Mouse (Mus musculus): Measurements from ENCODE around the gene Serpina3k. TPM values are rescaled to one million over a fixed set of nuclear protein-coding genes. Genes with fewer than 3 reads are reported as not detected.
"Not testable (repeated sequence)": the region's sequence is repeated elsewhere in the genome, so short reads cannot be mapped to it uniquely, and the experiment has no call there.

Gene Serpina3k
- polyA plus RNA-seq (2016; fragmentation: Nextera tagmentation; extraction: Ambion mirVana) = not detected in 2 replicates

GRCm38 (mm10) chr12:104338226-104338625 is at the start of gene Serpina3k, which contains the start of gene Serpina3m:
Gene Serpina3k (plus strand): TSS chr12:104338486.
Gene Serpina3m (plus strand): TSS chr12:104338486.
- H3K4me3 ChIP-seq; H3K9ac ChIP-seq; H3K9me3 ChIP-seq; H3K27ac ChIP-seq; H3K36me3 ChIP-seq; H3K4me2 ChIP-seq (replicated peaks); ATAC-seq (ENCODE audit: low FRiP score, low read depth); H3K4me1 ChIP-seq; H3K27me3 ChIP-seq (replicated peaks): not testable (repeated sequence)
- WGBS = 84% methylated on average over 3 of the region's 3 CpGs

- Histone ChIP-seq H3K4me3 (no peak overlapping the region), H3K9ac (no peak overlapping the region), H3K9me3 (no peaks in the 10 kb centered on the region), H3K4me2 (replicated peaks) (no peak overlapping the region), H3K4me1 (no peaks in the 10 kb centered on the region), H3K27me3 (replicated peaks) (no peaks in the 10 kb centered on the region), H3K27ac (no peak overlapping the region), H3K36me3 (no peaks in the 10 kb centered on the region)
- no peak for ATAC-seq (ENCODE audit: low FRiP score, low read depth)
- WGBS = 42% methylated on average over 3 of the region's 4 CpGs
Measured at GRCm38 (mm10) chr12:104289872-104290271, 48.4 kb upstream of the Serpina3k start.

GRCm38 (mm10) chr12:104293963-104294362 is 44.3 kb upstream of the Serpina3k start:
- Histone ChIP-seq H3K4me3 (no peak overlapping the region), H3K4me1 (no peaks in the 10 kb centered on the region), H3K9ac (no peak overlapping the region), H3K9me3 (no peaks in the 10 kb centered on the region), H3K4me2 (replicated peaks) (no peak overlapping the region), H3K27ac (no peak overlapping the region), H3K36me3 (no peaks in the 10 kb centered on the region), H3K27me3 (replicated peaks) (no peaks in the 10 kb centered on the region)
- no peak for ATAC-seq (ENCODE audit: low FRiP score, low read depth)
- 88% methylated on average over 2 of the region's 2 CpGs for WGBS

DNA sequence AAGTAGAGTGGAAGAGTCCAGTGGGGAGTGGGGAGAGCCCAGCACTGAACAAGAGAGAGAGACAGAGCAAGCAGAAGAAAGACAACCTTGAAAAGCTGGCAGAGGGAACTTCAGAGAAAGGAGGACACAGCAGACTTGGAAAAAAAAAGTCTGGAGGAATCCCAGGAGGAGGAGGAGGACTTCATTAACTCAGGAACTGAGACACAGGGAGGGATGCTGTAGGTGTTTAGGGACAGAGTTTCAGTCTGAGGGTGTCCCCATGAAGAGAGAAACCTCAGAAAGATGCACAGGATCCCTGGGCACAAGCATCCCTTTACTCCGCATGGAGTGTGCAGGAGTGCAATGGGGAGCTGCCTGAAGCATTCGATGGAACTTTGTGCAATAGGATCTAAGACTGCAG is 40.2 kb upstream of the Serpina3k start:
- H3K4me1 ChIP-seq = no peaks in the 10 kb centered on the region
- H3K27ac ChIP-seq = no peak overlapping the region
- H3K4me2 ChIP-seq (replicated peaks) = no peak overlapping the region
- H3K9me3 ChIP-seq = no peaks in the 10 kb centered on the region
- ATAC-seq (ENCODE audit: low FRiP score, low read depth) = no peak
- H3K27me3 ChIP-seq (replicated peaks) = no peaks in the 10 kb centered on the region
- H3K36me3 ChIP-seq = no peaks in the 10 kb centered on the region
- H3K9ac ChIP-seq = no peak overlapping the region
- no peak overlapping the region for H3K4me3 ChIP-seq
- 88% methylated on average over 2 of the region's 2 CpGs for WGBS

GRCm38 (mm10) chr12:104305991-104306390 is 32.3 kb upstream of the Serpina3k start:
- Histone ChIP-seq H3K4me1 (no peaks in the 10 kb centered on the region), H3K4me2 (replicated peaks) (no peak overlapping the region), H3K36me3 (no peaks in the 10 kb centered on the region), H3K27ac (no peak overlapping the region), H3K9me3 (no peaks in the 10 kb centered on the region), H3K27me3 (replicated peaks) (no peaks in the 10 kb centered on the region), H3K4me3 (no peak overlapping the region), H3K9ac (no peak overlapping the region)
- 83% methylated on average over 4 of the region's 4 CpGs for WGBS
- no peak for ATAC-seq (ENCODE audit: low FRiP score, low read depth)

DNA sequence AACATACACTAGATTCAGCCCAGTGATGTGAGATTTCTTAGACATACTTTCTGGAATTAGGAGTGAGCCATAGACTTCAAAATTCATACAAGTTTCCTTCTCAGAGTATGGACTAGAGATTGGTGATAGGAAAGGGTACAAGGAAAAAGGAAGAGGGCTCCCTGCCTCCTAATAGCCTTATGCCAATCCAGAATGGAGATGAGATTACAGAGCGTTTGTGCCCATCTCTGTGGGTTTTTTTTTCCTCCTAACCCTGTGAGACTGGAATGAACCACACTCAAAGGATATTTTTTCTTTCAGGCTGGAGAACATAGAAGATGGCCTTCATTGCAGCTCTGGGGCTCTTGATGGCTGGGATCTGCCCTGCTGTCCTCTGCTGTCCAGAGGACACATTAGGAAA is 24.0 kb upstream of the Serpina3k start, which contains the start of gene Serpina3j:
TSS of gene Serpina3j (plus strand) at position 301 of the 400 bp plus-strand sequence.
- Histone ChIP-seq H3K36me3 (no peaks in the 10 kb centered on the region), H3K4me1 (no peaks in the 10 kb centered on the region), H3K9ac (no peak within 1 kb of the TSS), H3K27me3 (replicated peaks) (no peaks in the 10 kb centered on the region), H3K4me2 (replicated peaks) (no peak within 1 kb of the TSS), H3K27ac (no peak within 1 kb of the TSS), H3K4me3 (no peak within 1 kb of the TSS), H3K9me3 (no peaks in the 10 kb centered on the region; the same call in 1 of the 2 replicates)
- ATAC-seq (ENCODE audit: low FRiP score, low read depth) = no peak
- 86% methylated on average over 1 of the region's 1 CpGs for WGBS

DNA sequence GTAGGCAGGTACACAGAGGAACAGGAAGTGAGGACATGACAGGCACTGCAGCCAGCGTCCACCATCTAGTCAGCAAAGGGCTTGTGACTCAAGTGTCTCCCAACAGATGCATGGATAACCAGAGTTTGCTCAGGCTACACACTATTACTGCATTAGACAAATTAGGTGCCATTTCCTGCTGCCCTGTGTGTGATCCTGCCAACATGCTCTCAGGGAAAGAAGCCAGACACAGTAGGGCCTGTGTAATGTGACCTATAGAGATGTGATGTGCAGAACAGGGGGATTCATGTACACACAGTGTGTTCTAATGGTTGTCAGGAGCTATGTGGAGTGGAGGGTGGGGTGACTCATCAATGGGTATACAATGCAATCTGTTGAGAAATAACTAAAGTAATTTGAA is 15.8 kb upstream of the Serpina3k start:
- Histone ChIP-seq H3K4me1 (no peaks in the 10 kb centered on the region), H3K4me2 (replicated peaks) (no peak overlapping the region), H3K36me3 (no peaks in the 10 kb centered on the region), H3K9ac (no peak overlapping the region), H3K9me3 (no peaks in the 10 kb centered on the region), H3K4me3 (no peak overlapping the region), H3K27ac (no peak overlapping the region), H3K27me3 (replicated peaks) (no peaks in the 10 kb centered on the region)
- 80% methylated on average over 1 of the region's 1 CpGs for WGBS
- ATAC-seq (ENCODE audit: low FRiP score, low read depth) = no peak

GRCm38 (mm10) chr12:104331701-104332100 is 6.6 kb upstream of the Serpina3k start:
- Histone ChIP-seq H3K4me2 (replicated peaks) (no peak overlapping the region), H3K27ac (no peak overlapping the region), H3K4me3 (no peak overlapping the region), H3K4me1 (no peaks in the 10 kb centered on the region), H3K27me3 (replicated peaks) (no peaks in the 10 kb centered on the region), H3K9ac (no peak overlapping the region), H3K36me3 (no peaks in the 10 kb centered on the region), H3K9me3 (no peaks in the 10 kb centered on the region)
- no peak for ATAC-seq (ENCODE audit: low FRiP score, low read depth)
- 59% methylated on average over 1 of the region's 1 CpGs for WGBS

DNA sequence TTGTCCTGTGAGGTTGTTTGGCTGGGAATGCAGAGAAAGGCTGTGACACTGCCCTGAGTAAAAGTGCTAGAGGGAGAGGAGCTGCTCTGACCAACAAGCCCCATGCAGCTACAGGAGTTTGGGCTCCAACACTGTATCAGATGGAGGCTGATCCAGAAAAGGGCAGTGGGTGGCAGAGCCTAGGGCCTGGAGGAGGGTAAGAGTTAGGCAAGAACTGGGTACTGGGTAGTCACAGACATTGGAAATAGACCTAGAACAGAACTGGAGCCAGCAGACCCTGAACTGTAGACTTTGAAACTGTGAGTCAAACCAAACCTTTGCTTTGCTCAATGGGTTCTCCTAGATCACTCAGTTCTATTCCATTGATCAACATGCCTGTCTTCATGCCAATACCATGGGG is 1.4 kb upstream of the Serpina3k start:
- not testable (repeated sequence) for H3K27ac ChIP-seq; H3K9ac ChIP-seq; H3K4me3 ChIP-seq; H3K4me1 ChIP-seq; ATAC-seq (ENCODE audit: low FRiP score, low read depth); H3K9me3 ChIP-seq; H3K27me3 ChIP-seq (replicated peaks); H3K36me3 ChIP-seq; H3K4me2 ChIP-seq (replicated peaks)

DNA sequence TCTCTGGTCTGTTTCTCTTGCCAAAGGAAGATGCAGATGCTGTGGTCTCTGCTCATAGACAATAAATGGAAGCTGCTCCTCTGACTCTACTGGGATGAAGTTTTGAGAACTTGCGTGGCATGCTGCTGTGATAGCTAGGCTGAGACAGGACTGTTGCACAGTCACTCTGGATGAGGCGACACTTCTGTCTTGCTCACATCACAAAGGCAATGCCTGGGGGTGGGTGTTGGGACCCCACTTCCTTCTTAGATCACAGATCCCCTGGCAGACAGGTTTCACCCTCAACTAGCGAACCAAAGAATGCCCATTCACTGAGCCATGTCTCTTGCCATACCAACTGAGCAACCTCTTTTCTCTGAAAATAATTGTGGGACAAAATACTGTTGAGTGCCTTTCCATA is 419 bp downstream of the Serpina3k start:
- Histone ChIP-seq H3K27ac (no peak overlapping the region), H3K4me1 (no peaks in the 10 kb centered on the region), H3K27me3 (replicated peaks) (no peaks in the 10 kb centered on the region), H3K36me3 (no peaks in the 10 kb centered on the region), H3K4me2 (replicated peaks) (no peak overlapping the region), H3K9ac (no peak overlapping the region), H3K9me3 (no peaks in the 10 kb centered on the region), H3K4me3 (no peak overlapping the region)
- ATAC-seq (ENCODE audit: low FRiP score, low read depth) = no peak
- WGBS = 89% methylated on average over 3 of the region's 3 CpGs

DNA sequence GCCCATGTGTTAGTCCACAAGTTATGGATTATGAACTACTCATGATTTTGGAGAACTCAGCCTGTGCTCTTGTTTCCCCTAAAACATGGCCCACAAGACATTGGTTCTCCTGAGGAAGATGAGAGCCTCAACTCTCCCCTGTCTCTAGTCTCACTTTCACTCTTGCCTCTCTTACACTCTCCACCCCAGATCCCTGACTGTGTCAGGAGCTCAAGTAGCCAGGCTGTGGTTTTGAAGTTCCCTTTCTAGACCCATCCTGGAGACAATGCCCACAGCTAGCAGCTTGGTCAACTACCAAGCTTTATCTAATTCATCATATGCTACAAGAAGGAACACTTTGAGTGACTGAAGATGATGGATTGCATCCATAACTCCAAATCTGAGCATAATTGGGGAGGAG is 4.2 kb downstream of the Serpina3k start:
- not testable (repeated sequence) for H3K4me2 ChIP-seq (replicated peaks); H3K4me1 ChIP-seq; H3K4me3 ChIP-seq; H3K9ac ChIP-seq; H3K27ac ChIP-seq; H3K9me3 ChIP-seq; H3K36me3 ChIP-seq; ATAC-seq (ENCODE audit: low FRiP score, low read depth); H3K27me3 ChIP-seq (replicated peaks)

DNA sequence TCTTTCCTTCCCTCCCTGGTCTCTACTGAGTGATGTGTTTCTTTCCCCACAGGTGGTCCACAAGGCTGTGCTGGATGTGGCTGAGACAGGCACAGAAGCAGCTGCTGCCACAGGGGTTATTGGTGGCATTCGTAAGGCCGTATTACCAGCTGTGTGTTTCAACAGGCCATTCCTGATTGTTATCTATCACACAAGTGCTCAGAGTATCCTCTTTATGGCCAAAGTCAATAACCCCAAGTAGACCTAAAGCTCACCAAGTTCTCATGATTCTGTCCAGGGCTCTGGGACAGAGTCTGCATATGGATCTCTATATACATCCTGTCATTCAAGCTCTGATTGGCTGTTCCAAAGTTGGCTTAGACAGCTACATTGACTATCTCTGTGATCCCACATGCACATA is 6.9 kb downstream of the Serpina3k start:
- Histone ChIP-seq H3K27me3 (replicated peaks) (no peaks in the 10 kb centered on the region), H3K4me3 (no peak overlapping the region), H3K27ac (no peak overlapping the region), H3K4me1 (no peaks in the 10 kb centered on the region), H3K9me3 (no peaks in the 10 kb centered on the region), H3K4me2 (replicated peaks) (no peak overlapping the region), H3K36me3 (no peaks in the 10 kb centered on the region), H3K9ac (no peak overlapping the region)
- 72% methylated on average over 2 of the region's 2 CpGs for WGBS
- ATAC-seq (ENCODE audit: low FRiP score, low read depth) = no peak

- H3K4me2 ChIP-seq (replicated peaks) = no peak overlapping the region
- ATAC-seq (ENCODE audit: low FRiP score, low read depth) = no peak
- H3K27ac ChIP-seq = no peak overlapping the region
- no peak overlapping the region for H3K4me3 ChIP-seq
- H3K9ac ChIP-seq = no peak overlapping the region
- no peaks in the 10 kb centered on the region for H3K27me3 ChIP-seq (replicated peaks)
- no peaks in the 10 kb centered on the region for H3K4me1 ChIP-seq
- no peaks in the 10 kb centered on the region for H3K9me3 ChIP-seq
- H3K36me3 ChIP-seq = no peaks in the 10 kb centered on the region
Measured at GRCm38 (mm10) chr12:104345707-104346106, 7.4 kb downstream of the Serpina3k start.
